Mouse (Mus musculus) spleen, postnatal 4 days (tissue): ENCODE measurements around the gene Pon3.
"Not testable (repeated sequence)": the region's sequence is repeated elsewhere in the genome, so short reads cannot be mapped to it uniquely, and the experiment has no call there.

Experiments
- DNase-seq, 2 experiments: peaks; one replicate each; pipeline ENCODE4 v3.0.0; 2022; ENCODE audit warnings: low spot score in 2 of 2

Gene Pon3

GRCm38 (mm10) chr6:5254869-5255268, 1.2 kb downstream of the Pon3 start:
- DNase-seq, result no peak

- DNase-seq, result no peak
Measured at GRCm38 (mm10) chr6:5245926-5246325, 10.2 kb downstream of the Pon3 start.

GRCm38 (mm10) chr6:5238799-5239198, 17.3 kb downstream of the Pon3 start:
- no peak for DNase-seq

- DNase-seq, result no peak
Measured at GRCm38 (mm10) chr6:5237510-5237909, 18.6 kb downstream of the Pon3 start.

- DNase-seq, result no peak
Measured at GRCm38 (mm10) chr6:5236843-5237371, 19.2 kb downstream of the Pon3 start.

- DNase-seq, result no peak
Measured at GRCm38 (mm10) chr6:5234563-5234962, 21.5 kb downstream of the Pon3 start.

- no peak for DNase-seq
Measured at GRCm38 (mm10) chr6:5233812-5234211, 22.3 kb downstream of the Pon3 start.

- no peak for DNase-seq
Measured at GRCm38 (mm10) chr6:5232022-5232421, 24.1 kb downstream of the Pon3 start.

GRCm38 (mm10) chr6:5230261-5230660, 25.8 kb downstream of the Pon3 start:
- no peak for DNase-seq

GRCm38 (mm10) chr6:5223551-5223950, 32.5 kb downstream of the Pon3 start:
- DNase-seq, result not testable (repeated sequence)

GRCm38 (mm10) chr6:5222080-5222479, 34.0 kb downstream of the Pon3 start:
- DNase-seq, result no peak

GRCm38 (mm10) chr6:5218190-5218589, 37.9 kb downstream of the Pon3 start:
- DNase-seq, result no peak

GRCm38 (mm10) chr6:5207817-5208216, 48.3 kb downstream of the Pon3 start:
- DNase-seq, result no peak

GRCm38 (mm10) chr6:5199916-5200315, 56.2 kb downstream of the Pon3 start:
- DNase-seq, result no peak

GRCm38 (mm10) chr6:5199376-5199905, 56.6 kb downstream of the Pon3 start:
- no peak for DNase-seq

GRCm38 (mm10) chr6:5198590-5198989, 57.5 kb downstream of the Pon3 start:
- DNase-seq, result no peak

GRCm38 (mm10) chr6:5193693-5194092, 62.4 kb downstream of the Pon3 start, which contains the start of gene Pon1:
Gene Pon1, minus strand, starts transcription at chr6:5193946.
- DNase-seq, result no peak

- DNase-seq, result no peak
Measured at GRCm38 (mm10) chr6:5190761-5191160, 65.3 kb downstream of the Pon3 start.

GRCm38 (mm10) chr6:5189507-5189906, 66.6 kb downstream of the Pon3 start:
- no peak for DNase-seq

- no peak for DNase-seq
Measured at GRCm38 (mm10) chr6:5188938-5189337, 67.1 kb downstream of the Pon3 start.

GRCm38 (mm10) chr6:5188036-5188435, 68.0 kb downstream of the Pon3 start:
- no peak for DNase-seq

GRCm38 (mm10) chr6:5187586-5187985, 68.5 kb downstream of the Pon3 start:
- no peak for DNase-seq

- no peak for DNase-seq
Measured at GRCm38 (mm10) chr6:5186229-5186950, 69.7 kb downstream of the Pon3 start.
